Mouse (Mus musculus) hindbrain, embryonic 16.5 days (tissue): ENCODE results near the gene Mslnl. TPM values are rescaled to one million over a fixed set of nuclear protein-coding genes. Genes with fewer than 3 reads are reported as not detected.

Experiments used
- ATAC-seq: fragments of 200-750 bp; cut with Nextera tagmentation; 2 replicates; pipeline ENCODE4 v1.8.0; 2017; ENCODE audit warnings: moderate TSS enrichment, moderate library complexity
- H3K27ac ChIP-seq: fragments of 300-500 bp; sonication (generic); 2 replicates; pipeline ENCODE4 v1.5.1; 2014; ENCODE audit warnings: low read depth, mild to moderate bottlenecking, control low read depth, low read length, moderate library complexity
- H3K27me3 ChIP-seq: fragments of 300-500 bp; sonication (generic); replicated peaks from 2 replicates; pipeline ENCODE4 v1.6.1; 2014; ENCODE audit warnings: low read length; ENCODE audit not compliant: control insufficient read depth, insufficient read depth
- H3K36me3 ChIP-seq: fragments of 300-500 bp; sonication (generic); 2 replicates; pipeline ENCODE4 v1.6.1; 2014; ENCODE audit warnings: mild to moderate bottlenecking, low read length, moderate library complexity, mixed read lengths; ENCODE audit not compliant: control insufficient read depth, insufficient read depth
- H3K4me1 ChIP-seq: fragments of 300-500 bp; sonication (generic); 2 replicates; pipeline ENCODE4 v1.6.1; 2014; ENCODE audit warnings: low read depth, low read length; ENCODE audit not compliant: control insufficient read depth, insufficient read depth
- H3K4me2 ChIP-seq: fragments of 300-500 bp; sonication (generic); 2 replicates; pipeline ENCODE4 v1.6.1; 2014; ENCODE audit warnings: mild to moderate bottlenecking, low read length, control low read depth, moderate library complexity
- H3K4me3 ChIP-seq: fragments of 300-500 bp; sonication (generic); 2 replicates; pipeline ENCODE4 v1.5.1; 2014; ENCODE audit warnings: mild to moderate bottlenecking, low read length, control low read depth, moderate library complexity
- H3K9ac ChIP-seq: fragments of 300-500 bp; sonication (generic); 2 replicates; pipeline ENCODE4 v1.6.1; 2014; ENCODE audit warnings: low read depth, mild to moderate bottlenecking, control low read depth, low read length, moderate library complexity
- H3K9me3 ChIP-seq: fragments of 300-500 bp; sonication (generic); 2 replicates; pipeline ENCODE4 v1.6.1; 2014; ENCODE audit warnings: mild to moderate bottlenecking, low read length, moderate library complexity; ENCODE audit not compliant: control insufficient read depth
- WGBS: fragments of 180-500 bp; shearing (Covaris S2); extraction: QIAGEN DNeasy Blood & Tissue Kit; methylation state at CpG from one replicate; pipeline ENCODE4 v1.1.7; 2014; 5-methylcytosine and 5-hydroxymethylcytosine counted together
- polyA plus RNA-seq: library from polyadenylated mRNA; unstranded; fragments of >200 nt; fragmentation: Nextera tagmentation; extraction: Ambion mirVana; gene quantifications from 2 replicates; pipeline ENCODE4 v1.2.1, GENCODE M21; 2015

Gene Mslnl
- polyA plus RNA-seq, 1 experiment from 2014 or later: not detected

DNA sequence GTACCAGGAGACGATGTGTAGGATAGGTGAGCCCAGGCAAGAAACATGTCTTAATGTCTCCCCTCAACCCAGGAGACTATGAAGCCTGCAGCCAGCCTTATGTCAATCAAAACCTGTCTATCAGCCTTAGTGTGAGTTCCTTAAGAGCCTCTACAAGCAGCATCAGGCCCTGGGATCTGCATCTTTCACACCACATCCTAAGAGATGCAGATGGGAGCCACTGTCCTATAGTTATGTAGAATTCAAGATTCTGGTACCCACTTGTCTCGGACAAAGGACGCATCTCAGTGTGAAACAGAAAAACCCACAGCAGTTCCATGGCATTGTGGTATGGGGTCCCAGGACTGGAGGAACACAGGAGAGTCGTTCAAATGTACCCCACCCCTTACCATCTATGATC, 19.2 kb downstream of the Mslnl start:
- Histone ChIP-seq H3K36me3 (no peaks in the 10 kb centered on the region), H3K9ac (no peak overlapping the region), H3K27ac (no peak overlapping the region), H3K4me3 (no peak overlapping the region), H3K9me3 (no peaks in the 10 kb centered on the region), H3K4me2 (no peak overlapping the region), H3K4me1 (no peaks in the 10 kb centered on the region; the same call in 1 of the 2 replicates), H3K27me3 (no peaks in the 10 kb centered on the region)
- 74% methylated on average over 4 of the region's 4 CpGs for WGBS
- no peak for ATAC-seq

DNA sequence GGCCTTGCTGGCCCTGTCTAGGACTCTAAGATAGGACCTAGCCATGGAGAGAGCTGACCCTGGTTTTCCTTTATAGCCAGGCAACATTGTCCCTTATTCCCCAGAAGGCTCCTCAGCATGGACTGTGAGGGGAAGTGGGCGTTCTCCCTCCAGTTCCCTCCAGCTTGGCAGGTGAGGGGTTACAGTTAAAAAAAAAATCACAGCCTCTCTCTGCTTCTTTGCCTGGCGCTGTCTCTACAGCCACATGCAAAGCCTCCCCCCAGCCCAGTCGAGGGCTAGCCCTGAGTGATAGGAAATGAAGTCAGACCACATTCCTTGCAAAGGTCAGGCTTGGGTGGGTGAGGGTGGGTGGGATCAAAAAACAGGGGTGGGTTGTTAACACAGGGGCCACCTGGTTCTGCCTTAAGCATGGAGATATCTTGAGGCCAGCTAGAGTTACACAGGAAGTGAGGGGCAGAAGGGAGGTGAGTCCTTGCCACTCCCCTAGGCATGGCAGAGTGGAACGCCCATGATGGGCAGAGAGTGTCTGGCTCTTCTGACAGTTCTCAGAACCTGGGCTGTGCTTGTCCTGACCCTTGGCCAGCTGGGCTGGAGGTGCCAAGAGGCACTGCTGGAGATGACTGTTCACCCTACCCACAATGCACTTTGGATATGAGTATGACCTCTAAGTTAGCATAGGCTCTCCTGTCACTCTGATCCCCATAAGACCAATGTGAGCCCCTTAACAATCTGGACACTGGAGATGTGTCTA, 20.0 kb downstream of the Mslnl start:
- H3K36me3 ChIP-seq: no peaks in the 10 kb centered on the region
- H3K9me3 ChIP-seq: no peaks in the 10 kb centered on the region
- H3K4me2 ChIP-seq: no peak overlapping the region
- H3K27ac ChIP-seq: no peak overlapping the region
- H3K9ac ChIP-seq: no peak overlapping the region
- H3K27me3 ChIP-seq: no peaks in the 10 kb centered on the region
- no peak overlapping the region for H3K4me3 ChIP-seq
- 70% methylated on average over 4 of the region's 4 CpGs for WGBS
- no peaks in the 10 kb centered on the region; the same call in 1 of the 2 replicates for H3K4me1 ChIP-seq
- no peak for ATAC-seq

DNA sequence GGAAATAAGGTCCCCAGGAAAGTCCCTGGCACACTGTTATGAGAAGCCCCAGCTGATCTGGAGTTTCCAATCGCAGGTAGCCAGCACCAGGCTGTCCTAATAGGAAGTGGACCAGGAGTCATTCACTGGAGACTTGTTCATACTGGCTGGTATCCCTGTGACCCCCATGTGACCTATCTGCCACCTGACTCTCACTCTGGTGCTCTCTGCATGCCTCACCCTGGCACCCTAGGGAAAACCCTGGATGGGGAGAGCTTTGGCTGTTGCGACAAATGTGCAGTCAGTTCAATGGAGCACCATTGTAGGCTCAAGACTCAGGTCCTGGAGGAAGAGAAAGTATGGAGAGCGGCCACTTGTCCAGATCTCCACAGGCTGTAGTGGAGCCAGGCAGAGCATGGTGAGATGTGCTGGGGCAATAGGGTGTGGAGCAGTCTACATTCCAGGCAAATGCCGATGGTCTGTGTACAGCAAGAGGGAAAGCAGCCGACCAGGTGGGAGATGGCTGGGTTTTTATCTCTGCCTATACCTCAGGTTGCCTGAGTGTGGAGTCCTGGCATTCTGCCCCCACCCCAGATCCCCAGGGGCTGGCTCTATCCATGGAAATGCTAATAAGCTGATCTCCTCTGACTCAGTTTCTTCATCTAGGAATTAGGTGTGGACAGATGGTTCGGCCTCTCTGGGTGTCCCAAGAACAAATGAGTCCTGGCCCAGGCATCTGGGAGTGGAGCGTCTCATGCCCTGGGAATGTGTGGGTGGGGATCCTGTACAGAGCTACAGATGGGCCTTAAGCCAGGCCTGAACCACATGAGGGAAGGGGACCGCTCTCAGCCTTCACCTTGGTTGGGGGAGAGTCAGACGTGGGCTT, 20.8 kb downstream of the Mslnl start:
- no peak overlapping the region for H3K4me2 ChIP-seq
- H3K4me3 ChIP-seq: no peak overlapping the region
- no peaks in the 10 kb centered on the region; the same call in 1 of the 2 replicates for H3K4me1 ChIP-seq
- H3K36me3 ChIP-seq: no peaks in the 10 kb centered on the region
- no peak overlapping the region for H3K27ac ChIP-seq
- WGBS: 81% methylated on average over 9 of the region's 9 CpGs
- no peak overlapping the region for H3K9ac ChIP-seq
- H3K9me3 ChIP-seq: no peaks in the 10 kb centered on the region
- ATAC-seq: no peak
- no peaks in the 10 kb centered on the region for H3K27me3 ChIP-seq

DNA sequence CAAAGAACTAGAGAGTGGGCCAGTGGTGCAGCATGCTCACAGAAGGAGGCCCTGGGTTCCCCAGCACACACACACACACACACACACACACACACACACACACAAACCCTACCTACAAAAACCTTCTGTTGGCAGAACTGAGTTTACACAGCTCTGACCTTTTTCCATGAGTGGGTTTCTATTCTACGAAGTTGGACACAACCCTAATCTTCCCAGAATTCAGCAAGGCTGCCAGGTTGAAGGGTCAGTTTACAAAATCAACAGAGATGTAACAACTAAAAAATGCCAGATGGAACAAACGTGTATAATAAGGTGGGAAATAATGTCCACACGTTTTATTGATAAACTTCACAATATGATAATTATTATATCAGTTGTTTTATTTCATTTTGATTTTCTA, 21.8 kb downstream of the Mslnl start:
- H3K27ac ChIP-seq: no peak overlapping the region
- H3K9ac ChIP-seq: no peak overlapping the region
- no peaks in the 10 kb centered on the region for H3K4me1 ChIP-seq
- no peak overlapping the region for H3K4me2 ChIP-seq
- no peak overlapping the region for H3K4me3 ChIP-seq
- no peak for ATAC-seq
- no peaks in the 10 kb centered on the region for H3K36me3 ChIP-seq
- 80% methylated on average over 3 of the region's 3 CpGs for WGBS
- H3K27me3 ChIP-seq: no peaks in the 10 kb centered on the region
- H3K9me3 ChIP-seq: no peaks in the 10 kb centered on the region

DNA sequence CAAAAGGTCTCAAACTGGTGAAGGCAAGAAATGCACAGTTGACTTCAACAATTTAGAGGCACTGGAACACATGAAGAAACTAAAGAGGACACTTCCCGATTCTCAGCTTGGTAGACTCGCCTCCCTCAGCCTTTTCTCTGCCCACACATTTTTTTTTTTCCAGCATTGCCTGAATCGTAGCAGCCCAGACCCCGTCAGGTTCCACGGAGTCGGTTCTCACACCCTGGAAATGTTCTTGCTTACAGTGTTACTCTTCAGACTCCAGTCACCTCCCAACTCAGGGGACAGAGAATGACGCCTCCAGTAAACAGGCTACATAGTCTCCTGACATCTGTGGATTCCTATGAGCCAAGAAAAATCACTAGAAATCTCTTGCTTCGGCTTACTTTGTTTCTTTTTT, 24.3 kb downstream of the Mslnl start:
- Histone ChIP-seq H3K9ac (no peak overlapping the region), H3K4me2 (no peak overlapping the region), H3K4me1 (no peaks in the 10 kb centered on the region), H3K27ac (no peak overlapping the region), H3K4me3 (no peak overlapping the region), H3K27me3 (no peaks in the 10 kb centered on the region), H3K9me3 (no peaks in the 10 kb centered on the region), H3K36me3 (no peaks in the 10 kb centered on the region)
- ATAC-seq: no peak
- WGBS: 80% methylated on average over 8 of the region's 8 CpGs

DNA sequence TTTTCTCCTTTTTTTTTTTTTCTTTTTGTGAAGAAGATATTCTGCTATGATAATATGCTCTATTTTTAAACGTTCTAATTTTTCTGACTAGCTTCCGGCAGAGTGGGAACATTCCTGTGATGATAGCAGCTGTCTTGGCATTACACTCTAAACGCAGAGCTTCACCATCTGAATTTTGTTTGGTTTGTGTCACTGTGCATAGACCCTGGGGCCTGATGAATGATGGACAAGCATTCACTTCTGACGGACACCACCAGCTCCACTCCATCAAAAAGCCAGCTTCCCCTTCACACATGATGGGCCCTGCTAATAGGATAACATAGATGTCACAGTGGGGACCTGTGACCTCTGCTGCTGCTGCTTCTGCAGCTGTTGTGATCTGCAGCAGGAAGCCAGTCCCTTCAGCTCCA, 25.7 kb downstream of the Mslnl start:
- Histone ChIP-seq H3K27ac (no peak overlapping the region), H3K27me3 (no peaks in the 10 kb centered on the region), H3K4me3 (no peak overlapping the region), H3K9me3 (no peaks in the 10 kb centered on the region), H3K4me1 (no peaks in the 10 kb centered on the region), H3K9ac (no peak overlapping the region), H3K36me3 (no peaks in the 10 kb centered on the region), H3K4me2 (no peak overlapping the region)
- WGBS: 35% methylated on average over 4 of the region's 4 CpGs
- ATAC-seq: no peak

DNA sequence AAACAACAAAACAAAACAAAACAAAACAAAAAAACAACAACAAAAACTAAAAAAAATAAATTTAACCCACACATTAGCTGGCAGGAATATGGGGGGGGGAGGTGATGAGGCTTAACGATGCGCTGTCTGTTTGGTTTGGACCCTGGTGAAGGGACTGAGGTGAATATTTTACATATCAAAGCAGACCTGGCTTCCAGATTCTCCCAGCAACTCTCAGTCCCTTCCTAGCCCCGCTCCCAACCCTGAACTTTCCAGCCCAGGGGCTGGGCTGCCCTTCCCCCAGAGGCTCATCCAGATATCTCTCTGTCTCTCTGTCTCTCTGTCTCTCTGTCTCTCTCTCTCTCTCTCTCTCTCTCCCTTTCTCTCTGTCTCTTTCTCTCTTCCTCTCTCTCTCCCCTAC, 26.7 kb downstream of the Mslnl start:
- WGBS: 37% methylated on average over 3 of the region's 3 CpGs
- no peak for ATAC-seq
- Histone ChIP-seq H3K36me3 (no peaks in the 10 kb centered on the region), H3K4me2 (no peak overlapping the region), H3K27me3 (no peaks in the 10 kb centered on the region; the same call in none of the 2 replicates), H3K27ac (no peak overlapping the region), H3K9me3 (no peaks in the 10 kb centered on the region), H3K9ac (no peak overlapping the region), H3K4me1 (no peaks in the 10 kb centered on the region), H3K4me3 (no peak overlapping the region)

DNA sequence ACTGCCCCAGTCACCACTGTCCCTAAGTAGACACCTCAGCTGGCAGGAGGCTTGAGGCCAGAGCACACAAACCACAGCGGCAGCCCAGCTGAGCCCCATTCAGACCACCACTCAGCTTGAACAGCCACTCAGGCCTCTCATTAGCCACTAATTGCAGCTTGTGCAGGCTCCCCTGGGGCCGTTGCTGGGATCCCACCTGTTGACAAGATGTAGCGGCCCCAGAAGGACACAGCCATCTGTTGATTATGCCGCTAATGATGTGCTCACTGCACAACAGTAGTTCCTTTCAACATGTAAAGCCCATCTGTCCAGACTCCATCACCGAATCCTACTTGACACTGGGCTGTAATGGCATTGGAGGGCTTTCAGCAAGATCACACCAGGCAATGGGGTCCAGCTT, 30.0 kb downstream of the Mslnl start:
- Histone ChIP-seq H3K4me2 (no peak overlapping the region), H3K27ac (no peak overlapping the region), H3K9ac (no peak overlapping the region), H3K27me3 (no peaks in the 10 kb centered on the region; the same call in none of the 2 replicates), H3K9me3 (no peaks in the 10 kb centered on the region), H3K36me3 (no peaks in the 10 kb centered on the region), H3K4me1 (no peaks in the 10 kb centered on the region), H3K4me3 (no peak overlapping the region)
- WGBS: 28% methylated on average over 5 of the region's 5 CpGs
- ATAC-seq: no peak

DNA sequence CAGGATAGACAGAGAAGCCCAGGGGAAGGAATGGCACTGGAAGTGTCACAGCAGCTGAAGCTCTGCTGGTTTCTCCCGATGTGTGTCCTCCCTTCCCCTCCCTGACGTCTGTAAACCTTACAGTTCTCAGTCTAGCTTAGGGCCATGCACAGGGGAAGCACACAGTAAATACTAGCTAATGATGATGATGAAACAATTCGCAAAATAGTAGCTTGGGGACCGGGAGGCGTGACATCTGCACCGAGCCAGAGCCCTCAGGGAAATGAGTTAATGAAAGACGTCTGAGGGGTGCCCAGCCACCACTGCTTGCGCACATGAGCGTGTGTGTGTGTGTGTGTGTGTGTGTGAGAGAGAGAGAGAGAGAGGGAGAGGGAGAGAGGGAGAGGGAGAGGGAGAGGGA, 33.5 kb downstream of the Mslnl start:
- Histone ChIP-seq H3K4me2 (no peak overlapping the region), H3K4me1 (peaks cover 4% of the 10 kb centered on the region), H3K27ac (no peak overlapping the region), H3K9me3 (no peaks in the 10 kb centered on the region), H3K4me3 (no peak overlapping the region), H3K27me3 (no peaks in the 10 kb centered on the region; the same call in none of the 2 replicates), H3K9ac (no peak overlapping the region), H3K36me3 (no peaks in the 10 kb centered on the region)
- ATAC-seq: no peak
- 44% methylated on average over 9 of the region's 9 CpGs for WGBS
